28 mouse cellular contexts compared by ENCODE assay signal in genomic region chrX:131506837-131507236, GRCm38 (mm10).
"Had no signal": no experiment of that assay in that cellular context is flagged by ENCODE, and none has a peak within 500 bp of the region (broad histone marks: within the 10 kb centered on the region; RNA-seq: fewer than 3 reads in every experiment).

No protein-coding gene starts in this region.

- H3K27me3 ChIP-seq: embryonic facial prominence, embryonic 12.5 days; embryonic facial prominence, embryonic 15.5 days; forebrain, embryonic 12.5 days; forebrain, embryonic 13.5 days; forebrain, embryonic 15.5 days had no signal

- ATAC-seq: forebrain, embryonic 13.5 days; forebrain, embryonic 14.5 days; forebrain, embryonic 15.5 days; forebrain, embryonic 16.5 days; forebrain, postnatal 0 days had no signal

- DNase-seq: cerebellum, adult 2 months; cerebellum, adult 8-10 months; cerebellum, adult 9-10 months; cerebellum, adult 9-11 months; cerebellum, postnatal 10 days; cerebellum, postnatal 14 days; cerebellum, postnatal 25 days; cerebellum, postnatal 36 days; embryo, embryonic 11 days; forebrain, postnatal 0 days; gastrocnemius, adult 2 months; gastrocnemius, postnatal 10 days; gastrocnemius, postnatal 14 days; gastrocnemius, postnatal 25 days; gastrocnemius, postnatal 36 days; heart, adult 11 months; heart, adult 18-20 months had no signal

- H3K4me2 ChIP-seq: embryonic facial prominence, embryonic 12.5 days; embryonic facial prominence, embryonic 13.5 days; embryonic facial prominence, embryonic 15.5 days; forebrain, embryonic 12.5 days; forebrain, embryonic 13.5 days; forebrain, embryonic 15.5 days had no signal

- H3K36me3 ChIP-seq: embryonic facial prominence, embryonic 10.5 days; embryonic facial prominence, embryonic 12.5 days; embryonic facial prominence, embryonic 13.5 days; embryonic facial prominence, embryonic 15.5 days; forebrain, embryonic 10.5 days; forebrain, embryonic 12.5 days; forebrain, embryonic 15.5 days had no signal

- H3K4me1 ChIP-seq: embryonic facial prominence, embryonic 10.5 days; embryonic facial prominence, embryonic 12.5 days; embryonic facial prominence, embryonic 13.5 days; embryonic facial prominence, embryonic 15.5 days; forebrain, embryonic 10.5 days; forebrain, embryonic 12.5 days; forebrain, embryonic 13.5 days; forebrain, embryonic 15.5 days had no signal

- H3K27ac ChIP-seq: embryonic facial prominence, embryonic 10.5 days; embryonic facial prominence, embryonic 12.5 days; embryonic facial prominence, embryonic 13.5 days; embryonic facial prominence, embryonic 15.5 days; forebrain, embryonic 10.5 days; forebrain, embryonic 12.5 days; forebrain, embryonic 13.5 days; forebrain, embryonic 15.5 days; gastrocnemius, adult 2 months had no signal

- H3K4me3 ChIP-seq: embryonic facial prominence, embryonic 10.5 days; embryonic facial prominence, embryonic 12.5 days; embryonic facial prominence, embryonic 13.5 days; embryonic facial prominence, embryonic 15.5 days; erythroblast, embryonic 14.5 days; forebrain, embryonic 10.5 days; forebrain, embryonic 12.5 days; forebrain, embryonic 13.5 days; forebrain, embryonic 15.5 days; gastrocnemius, adult 2 months had no signal

- H3K9me3 ChIP-seq: embryonic facial prominence, embryonic 10.5 days; embryonic facial prominence, embryonic 12.5 days; embryonic facial prominence, embryonic 13.5 days; embryonic facial prominence, embryonic 15.5 days; forebrain, embryonic 10.5 days; forebrain, embryonic 12.5 days; forebrain, embryonic 13.5 days; forebrain, embryonic 15.5 days had no signal

- H3K9ac ChIP-seq: embryonic facial prominence, embryonic 12.5 days; embryonic facial prominence, embryonic 13.5 days; embryonic facial prominence, embryonic 15.5 days; forebrain, embryonic 12.5 days; forebrain, embryonic 13.5 days; forebrain, embryonic 15.5 days; forebrain, postnatal 0 days had no signal
